Mouse (Mus musculus): ENCODE data around the gene Tmub2.

DNA sequence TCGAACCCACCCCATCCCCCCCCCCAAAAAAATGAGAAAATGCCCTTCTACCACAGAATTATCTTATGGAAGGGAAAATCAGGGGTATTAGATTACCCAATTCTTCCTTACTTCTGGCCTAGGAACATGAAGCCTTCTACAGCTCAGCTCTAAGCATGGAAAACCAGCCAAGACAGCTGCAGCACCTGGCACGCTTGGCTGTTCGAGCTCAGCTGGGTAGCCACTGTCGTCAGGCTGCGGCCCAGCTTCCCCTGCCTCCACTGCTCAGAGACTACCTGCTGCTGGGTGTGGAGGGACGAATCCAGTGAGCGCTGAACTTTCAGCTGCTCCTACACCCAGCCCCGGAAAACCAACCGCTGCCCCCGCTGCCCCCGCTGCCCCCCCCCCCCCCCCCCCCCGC is 7.0 kb upstream of the Tmub2 start:
- TF ChIP-seq MAZ (IDR thresholded peaks at IDR 0.05; ENCODE audit: low read depth, low read length): no peak
- TF ChIP-seq POLR2A (IDR thresholded peaks at IDR 0.05; ENCODE audit: low read depth, low read length): no peak
- TF ChIP-seq USF2 (conservative IDR thresholded peaks at IDR 0.05; ENCODE audit: low read depth, low read length): no peak
- TF ChIP-seq CTCF (conservative IDR thresholded peaks at IDR 0.05 in 1 of 2, IDR thresholded peaks at IDR 0.05 in 1 of 2; ENCODE audit: low read depth in 2 of 2, low read length in 2 of 2): no peak
- TF ChIP-seq E2F4 (IDR thresholded peaks at IDR 0.05; ENCODE audit: insufficient replicate concordance, low read depth, low read length): no peak
- no peak for TF ChIP-seq EP300 (IDR thresholded peaks at IDR 0.05; ENCODE audit: low read length)
- TF ChIP-seq RAD21 (IDR thresholded peaks at IDR 0.05; ENCODE audit: low read depth, low read length): no peak
- no peak for TF ChIP-seq USF1 (IDR thresholded peaks at IDR 0.05; ENCODE audit: low read depth, low read length)
- no peak for TF ChIP-seq HCFC1 (IDR thresholded peaks at IDR 0.05; ENCODE audit: low read depth, low read length)
- no peak for TF ChIP-seq UBTF (IDR thresholded peaks at IDR 0.05; ENCODE audit: low read depth, low read length)
- no peak for TF ChIP-seq BHLHE40 (IDR thresholded peaks at IDR 0.05; ENCODE audit: low read depth, low read length)
- no peak for TF ChIP-seq NELFE (IDR thresholded peaks at IDR 0.05; ENCODE audit: low read depth, low read length)

All from CH12.LX (cell line).